Mouse (Mus musculus): ENCODE data around the gene Rgs6.

- TF ChIP-seq POLR2A (IDR thresholded peaks at IDR 0.05; ENCODE audit: borderline replicate concordance, extremely low read depth, insufficient read depth, insufficient read length, poor library complexity, severe bottlenecking) = no peak
- no peak for TF ChIP-seq CTCF (IDR thresholded peaks at IDR 0.05; ENCODE audit: borderline replicate concordance, extremely low read depth, insufficient read depth, insufficient read length)
These were observed 292.6 kb downstream of the Rgs6 start for GRCm38 (mm10) chr12:82880711-82881110.

Measured in brain, embryonic 14.5 days (tissue).